Mouse (Mus musculus): ENCODE measurements around the gene Ccdc188. TPM values are rescaled to one million over a fixed set of nuclear protein-coding genes. Genes with fewer than 3 reads are reported as not detected.

Gene Ccdc188
- total RNA-seq (2014; rRNA removed), result not detected in 2 replicates
- polyA plus RNA-seq (2012; rRNA removed), result not detected in 2 replicates

DNA sequence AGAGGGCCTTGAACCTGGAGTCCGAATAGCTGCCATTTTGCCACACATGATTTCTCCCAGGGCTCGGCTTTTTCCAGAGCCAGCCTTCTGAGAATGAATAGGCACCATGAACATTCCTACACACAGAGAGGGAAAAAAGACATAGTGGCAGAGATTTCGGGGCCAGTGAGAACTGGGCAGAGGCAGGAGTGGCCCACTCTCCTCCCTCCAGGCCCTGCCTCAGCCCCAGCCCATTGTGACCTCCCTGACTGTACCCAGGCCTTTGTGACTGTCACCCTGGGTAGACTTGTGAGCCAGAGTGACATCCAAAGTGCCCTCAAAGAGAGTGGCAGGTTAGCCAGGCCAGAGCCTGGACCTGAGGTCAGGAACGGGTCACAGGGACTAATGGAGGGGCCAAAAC lies at the start of gene Ccdc188:
Gene Ccdc188 (plus strand): TSS at position 301 of the 400 bp plus-strand sequence.
- H3K9ac ChIP-seq (ENCODE audit: low read depth, low read length), result no peak within 1 kb of the TSS
- no peaks in the 10 kb centered on the region for H3K4me1 ChIP-seq (ENCODE audit: control insufficient read depth, insufficient read depth, low read length)
- H3K36me3 ChIP-seq (ENCODE audit: control insufficient read depth, insufficient read depth, low read length), result no peaks in the 10 kb centered on the region
- H3K4me3 ChIP-seq (ENCODE audit: insufficient read depth, low read depth, low read length), result no peak within 1 kb of the TSS
- no peak for DNase-seq (ENCODE audit: extremely low read depth, low read depth, low spot score)
- TF ChIP-seq CTCF (IDR thresholded peaks at IDR 0.05; ENCODE audit: low read depth, low read length) (no peak), POLR2A (IDR thresholded peaks at IDR 0.05; ENCODE audit: extremely low read depth, insufficient read depth, low read length) (no peak)
- H3K27me3 ChIP-seq (ENCODE audit: control insufficient read depth, insufficient read depth, low read length), result no peaks in the 10 kb centered on the region
- no peaks in the 10 kb centered on the region for H3K79me2 ChIP-seq (ENCODE audit: control insufficient read depth, insufficient read depth, low read length)
- WGBS, result 93% methylated on average over 4 of the region's 4 CpGs
- no peak within 1 kb of the TSS for H3K27ac ChIP-seq (replicated peaks; ENCODE audit: insufficient read depth, low read depth, low read length)

DNA sequence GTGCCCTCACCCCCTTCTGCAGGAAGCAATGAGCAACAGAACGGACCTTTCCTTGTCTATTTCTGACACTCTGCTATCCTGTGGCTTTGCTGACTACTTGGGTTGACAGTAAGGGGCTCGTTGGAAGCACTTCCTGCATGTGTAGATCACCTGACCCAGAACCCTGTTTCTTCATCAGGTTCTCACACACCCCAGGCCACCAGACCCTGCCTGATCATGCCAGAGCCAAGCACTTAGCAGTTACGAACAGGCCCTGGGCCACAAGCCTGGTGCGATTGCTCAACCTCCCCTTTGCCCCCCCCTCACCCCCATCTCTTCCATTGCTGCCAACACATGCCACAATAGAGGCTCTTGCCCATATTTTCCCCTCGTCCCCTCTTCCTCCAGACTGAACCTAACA lies 48.5 kb upstream of the Ccdc188 start:
- H3K27ac ChIP-seq (replicated peaks; ENCODE audit: insufficient read depth, low read depth, low read length), result no peak overlapping the region
- no peak for TF ChIP-seq CTCF (IDR thresholded peaks at IDR 0.05; ENCODE audit: low read depth, low read length)
- TF ChIP-seq POLR2A (IDR thresholded peaks at IDR 0.05; ENCODE audit: extremely low read depth, insufficient read depth, low read length), result no peak
- no peak overlapping the region for H3K9ac ChIP-seq (ENCODE audit: low read depth, low read length)
- DNase-seq (ENCODE audit: extremely low read depth, low read depth, low spot score), result peak; percentile 29
- no peaks in the 10 kb centered on the region for H3K27me3 ChIP-seq (ENCODE audit: control insufficient read depth, insufficient read depth, low read length)
- no peaks in the 10 kb centered on the region for H3K4me1 ChIP-seq (ENCODE audit: control insufficient read depth, insufficient read depth, low read length)
- WGBS, result 33% methylated on average over 5 of the region's 5 CpGs
- no peaks in the 10 kb centered on the region for H3K36me3 ChIP-seq (ENCODE audit: control insufficient read depth, insufficient read depth, low read length)
- no peak overlapping the region for H3K4me3 ChIP-seq (ENCODE audit: insufficient read depth, low read depth, low read length)
- no peaks in the 10 kb centered on the region for H3K79me2 ChIP-seq (ENCODE audit: control insufficient read depth, insufficient read depth, low read length)

DNA sequence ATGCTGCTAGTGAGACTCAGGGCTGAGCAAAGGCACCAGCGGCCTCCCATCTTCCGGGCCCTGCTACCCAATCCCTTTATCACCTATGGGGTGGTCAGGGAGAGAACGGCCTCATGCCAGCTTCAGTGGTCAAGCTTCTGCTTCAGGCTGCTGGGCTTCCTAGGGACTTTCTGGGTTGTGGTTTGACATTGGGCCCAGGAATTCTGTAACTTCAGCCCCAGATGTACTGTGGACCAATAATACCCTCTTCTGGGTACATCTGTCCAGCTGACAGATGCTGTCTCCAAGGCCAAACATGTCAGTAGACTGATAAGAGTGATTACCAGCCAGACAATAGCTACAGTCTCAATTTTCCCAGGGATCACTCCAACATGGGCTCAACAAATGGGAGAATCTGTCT lies 47.9 kb upstream of the Ccdc188 start:
- Histone ChIP-seq H3K36me3 (ENCODE audit: control insufficient read depth, insufficient read depth, low read length) (no peaks in the 10 kb centered on the region), H3K27me3 (ENCODE audit: control insufficient read depth, insufficient read depth, low read length) (no peaks in the 10 kb centered on the region), H3K27ac (replicated peaks; ENCODE audit: insufficient read depth, low read depth, low read length) (no peak overlapping the region), H3K79me2 (ENCODE audit: control insufficient read depth, insufficient read depth, low read length) (no peaks in the 10 kb centered on the region), H3K4me1 (ENCODE audit: control insufficient read depth, insufficient read depth, low read length) (no peaks in the 10 kb centered on the region), H3K4me3 (ENCODE audit: insufficient read depth, low read depth, low read length) (no peak overlapping the region), H3K9ac (ENCODE audit: low read depth, low read length) (no peak overlapping the region)
- DNase-seq (ENCODE audit: extremely low read depth, low read depth, low spot score), result no peak
- TF ChIP-seq POLR2A (IDR thresholded peaks at IDR 0.05; ENCODE audit: extremely low read depth, insufficient read depth, low read length) (no peak), CTCF (IDR thresholded peaks at IDR 0.05; ENCODE audit: low read depth, low read length) (no peak)
- WGBS, result 96% methylated on average over 3 of the region's 3 CpGs

DNA sequence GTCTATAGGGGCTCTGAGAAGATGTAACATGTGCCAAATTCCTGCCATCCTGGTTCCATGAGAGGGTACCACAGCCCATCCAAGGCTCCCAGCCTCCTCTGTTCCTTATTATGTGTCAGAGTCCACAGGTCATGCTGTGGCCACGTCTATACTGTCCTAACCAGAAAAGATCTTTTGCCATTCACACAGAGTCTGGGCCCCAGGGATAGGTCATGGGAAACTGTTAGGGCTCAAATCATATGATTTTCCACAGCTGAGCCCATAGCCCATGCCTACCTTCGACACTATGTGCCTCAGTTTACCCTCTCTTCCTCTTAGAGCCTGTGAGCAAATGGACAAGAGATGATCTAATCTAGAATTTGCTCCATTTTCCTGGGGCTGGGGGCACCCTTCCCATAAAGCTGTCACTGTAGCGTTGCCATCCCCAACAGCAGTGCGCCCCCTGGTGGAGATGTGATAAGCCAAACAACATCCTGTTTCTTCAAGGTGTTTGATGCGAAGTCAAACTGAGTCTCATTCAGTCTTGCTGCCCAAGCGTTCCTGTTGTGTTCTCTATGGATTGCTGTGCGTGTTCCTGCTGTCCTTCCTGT lies 45.3 kb upstream of the Ccdc188 start:
- peaks cover 5% of the 10 kb centered on the region; the same call in 1 of the 2 replicates for H3K4me1 ChIP-seq (ENCODE audit: control insufficient read depth, insufficient read depth, low read length)
- H3K27me3 ChIP-seq (ENCODE audit: control insufficient read depth, insufficient read depth, low read length), result no peaks in the 10 kb centered on the region
- H3K79me2 ChIP-seq (ENCODE audit: control insufficient read depth, insufficient read depth, low read length), result no peaks in the 10 kb centered on the region
- 12% methylated on average over 7 of the region's 7 CpGs for WGBS
- no peak overlapping the region for H3K27ac ChIP-seq (replicated peaks; ENCODE audit: insufficient read depth, low read depth, low read length)
- peak; percentile 31 for DNase-seq (ENCODE audit: extremely low read depth, low read depth, low spot score)
- H3K36me3 ChIP-seq (ENCODE audit: control insufficient read depth, insufficient read depth, low read length), result no peaks in the 10 kb centered on the region
- H3K9ac ChIP-seq (ENCODE audit: low read depth, low read length), result no peak overlapping the region
- no peak overlapping the region for H3K4me3 ChIP-seq (ENCODE audit: insufficient read depth, low read depth, low read length)
- TF ChIP-seq POLR2A (IDR thresholded peaks at IDR 0.05; ENCODE audit: extremely low read depth, insufficient read depth, low read length) (no peak), CTCF (IDR thresholded peaks at IDR 0.05; ENCODE audit: low read depth, low read length) (peak; percentile 86)

DNA sequence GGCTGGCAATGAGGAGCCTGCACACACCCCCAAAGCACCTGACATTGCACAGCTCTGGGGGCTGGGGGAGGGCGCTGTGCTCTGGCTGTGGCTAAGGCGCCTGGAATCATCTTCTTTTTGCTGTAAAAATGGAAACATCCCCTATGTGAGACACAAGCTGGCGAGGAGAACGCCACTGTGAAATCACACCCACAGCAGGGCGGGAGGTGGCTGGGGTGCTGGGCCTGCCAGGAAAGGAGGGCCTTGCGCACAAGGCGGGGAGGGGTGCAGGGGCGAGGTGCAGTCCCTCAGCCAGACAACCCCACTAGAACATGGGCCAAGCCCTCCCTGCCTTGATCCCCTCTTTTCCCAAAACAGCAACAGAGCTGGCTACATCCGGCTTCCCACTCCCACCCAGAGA lies 44.4 kb upstream of the Ccdc188 start:
- no peak overlapping the region for H3K27ac ChIP-seq (replicated peaks; ENCODE audit: insufficient read depth, low read depth, low read length)
- H3K27me3 ChIP-seq (ENCODE audit: control insufficient read depth, insufficient read depth, low read length), result no peaks in the 10 kb centered on the region
- no peak for DNase-seq (ENCODE audit: extremely low read depth, low read depth, low spot score)
- peaks cover 5% of the 10 kb centered on the region; the same call in 1 of the 2 replicates for H3K4me1 ChIP-seq (ENCODE audit: control insufficient read depth, insufficient read depth, low read length)
- 89% methylated on average over 9 of the region's 9 CpGs for WGBS
- H3K79me2 ChIP-seq (ENCODE audit: control insufficient read depth, insufficient read depth, low read length), result no peaks in the 10 kb centered on the region
- H3K36me3 ChIP-seq (ENCODE audit: control insufficient read depth, insufficient read depth, low read length), result no peaks in the 10 kb centered on the region
- no peak overlapping the region for H3K9ac ChIP-seq (ENCODE audit: low read depth, low read length)
- no peak overlapping the region for H3K4me3 ChIP-seq (ENCODE audit: insufficient read depth, low read depth, low read length)
- TF ChIP-seq POLR2A (IDR thresholded peaks at IDR 0.05; ENCODE audit: extremely low read depth, insufficient read depth, low read length), result no peak
- no peak for TF ChIP-seq CTCF (IDR thresholded peaks at IDR 0.05; ENCODE audit: low read depth, low read length)

DNA sequence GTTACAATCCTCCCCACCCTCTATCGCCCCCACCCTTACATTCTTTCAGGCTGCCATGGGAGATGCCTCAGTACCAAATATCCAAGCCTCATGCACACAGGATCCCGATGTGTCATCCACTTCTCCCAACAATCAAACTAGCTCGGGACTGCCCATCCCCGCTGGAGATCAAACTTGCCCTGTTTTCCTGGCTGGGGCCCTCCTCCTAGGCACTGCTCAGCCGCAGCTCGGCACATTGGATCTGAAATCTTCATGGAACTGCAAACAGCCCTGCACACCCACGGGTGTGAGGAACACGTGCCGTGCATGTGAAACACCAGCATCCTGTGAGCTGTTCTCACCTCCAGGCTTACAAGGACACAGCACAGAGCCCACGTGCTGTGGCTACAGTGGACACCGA lies 43.9 kb upstream of the Ccdc188 start:
- no peak overlapping the region for H3K27ac ChIP-seq (replicated peaks; ENCODE audit: insufficient read depth, low read depth, low read length)
- H3K27me3 ChIP-seq (ENCODE audit: control insufficient read depth, insufficient read depth, low read length), result no peaks in the 10 kb centered on the region
- no peaks in the 10 kb centered on the region for H3K79me2 ChIP-seq (ENCODE audit: control insufficient read depth, insufficient read depth, low read length)
- peaks cover 5% of the 10 kb centered on the region; the same call in 1 of the 2 replicates for H3K4me1 ChIP-seq (ENCODE audit: control insufficient read depth, insufficient read depth, low read length)
- H3K36me3 ChIP-seq (ENCODE audit: control insufficient read depth, insufficient read depth, low read length), result no peaks in the 10 kb centered on the region
- 80% methylated on average over 11 of the region's 11 CpGs for WGBS
- TF ChIP-seq POLR2A (IDR thresholded peaks at IDR 0.05; ENCODE audit: extremely low read depth, insufficient read depth, low read length) (no peak), CTCF (IDR thresholded peaks at IDR 0.05; ENCODE audit: low read depth, low read length) (no peak)
- no peak overlapping the region for H3K9ac ChIP-seq (ENCODE audit: low read depth, low read length)
- DNase-seq (ENCODE audit: extremely low read depth, low read depth, low spot score), result no peak
- no peak overlapping the region for H3K4me3 ChIP-seq (ENCODE audit: insufficient read depth, low read depth, low read length)
